Mouse (Mus musculus) limb, embryonic 15.5 days (tissue): ENCODE measurements at regions not wholly inside any gene's neighbourhood (a gene's known extent, or its start where the extent isn't known, plus 50 kb on each side); places are given as distances from the start of the nearest gene placed in this dataset.
A peak's percentile ranks its signal among the peaks of the same experiment; 100 is the strongest.

ENCODE experiments used
- ATAC-seq: fragments of 200-750 bp; cut with Nextera tagmentation; 2 replicates; pipeline ENCODE4 v1.8.0; 2017; ENCODE audit warnings: low read depth, moderate TSS enrichment; ENCODE audit not compliant: insufficient number of reproducible peaks, low FRiP score, low TSS enrichment
- H3K27ac ChIP-seq: fragments of 300-500 bp; sonication (generic); 2 replicates; pipeline ENCODE4 v1.5.1; 2015; ENCODE audit warnings: moderate library complexity, mild to moderate bottlenecking, inconsistent platforms
- H3K27me3 ChIP-seq: fragments of 300-500 bp; sonication (generic); 2 replicates; pipeline ENCODE4 v1.6.1; 2015; ENCODE audit warnings: inconsistent platforms
- H3K36me3 ChIP-seq: fragments of 300-500 bp; sonication (generic); 2 replicates; pipeline ENCODE4 v1.6.1; 2015; ENCODE audit warnings: inconsistent platforms
- H3K4me1 ChIP-seq: fragments of 300-500 bp; sonication (generic); 2 replicates; pipeline ENCODE4 v1.6.1; 2015; ENCODE audit warnings: inconsistent platforms
- H3K4me2 ChIP-seq: fragments of 300-500 bp; sonication (generic); 2 replicates; pipeline ENCODE4 v1.6.1; 2015; ENCODE audit warnings: mild to moderate bottlenecking, inconsistent platforms
- H3K4me3 ChIP-seq: fragments of 300-500 bp; sonication (generic); 2 replicates; pipeline ENCODE4 v1.5.1; 2015; ENCODE audit warnings: mild to moderate bottlenecking, inconsistent platforms
- H3K9ac ChIP-seq: fragments of 300-500 bp; sonication (generic); 2 replicates; pipeline ENCODE4 v1.6.1; 2015; ENCODE audit warnings: inconsistent platforms
- H3K9me3 ChIP-seq: fragments of 300-500 bp; sonication (generic); 2 replicates; pipeline ENCODE4 v1.6.1; 2016; ENCODE audit warnings: inconsistent platforms
- WGBS: fragments of 180-500 bp; shearing (Covaris S2); methylation state at CpG from one replicate; pipeline ENCODE4 v1.1.7; 2015; 5-methylcytosine and 5-hydroxymethylcytosine counted together

GRCm38 (mm10) chr6:140342881-140343280 lies 81.0 kb upstream of the Plekha5 start:
- Histone ChIP-seq H3K4me1 (peaks cover 5% of the 10 kb centered on the region), H3K4me3 (no peak overlapping the region), H3K9ac (no peak overlapping the region), H3K9me3 (no peaks in the 10 kb centered on the region), H3K27ac (no peak overlapping the region), H3K4me2 (no peak overlapping the region), H3K27me3 (no peaks in the 10 kb centered on the region), H3K36me3 (no peaks in the 10 kb centered on the region)
- ATAC-seq = no peak
- WGBS = 46% methylated on average over 1 of the region's 1 CpGs

- no peaks in the 10 kb centered on the region for H3K9me3 ChIP-seq
- ATAC-seq = no peak
- WGBS = 77% methylated on average over 13 of the region's 13 CpGs
- H3K4me2 ChIP-seq = no peak overlapping the region
- H3K4me3 ChIP-seq = no peak overlapping the region
- no peak overlapping the region for H3K9ac ChIP-seq
- H3K4me1 ChIP-seq = peaks cover 24% of the 10 kb centered on the region
- no peaks in the 10 kb centered on the region for H3K27me3 ChIP-seq
- H3K27ac ChIP-seq = no peak overlapping the region
- no peaks in the 10 kb centered on the region for H3K36me3 ChIP-seq
These were observed 84.1 kb upstream of the Plekha5 start for GRCm38 (mm10) chr6:140339731-140340130.

- no peak for ATAC-seq
These were observed 85.7 kb upstream of the Plekha5 start for GRCm38 (mm10) chr6:140337897-140338749.

GRCm38 (mm10) chr6:140337083-140337491 lies 86.8 kb upstream of the Plekha5 start:
- H3K9ac ChIP-seq = no peak overlapping the region
- no peak overlapping the region for H3K4me3 ChIP-seq

More at GRCm38 (mm10) chr6:140337897-140338749, 85.7 kb upstream of the Plekha5 start:
- H3K36me3 ChIP-seq = no peaks in the 10 kb centered on the region
- H3K27me3 ChIP-seq = no peaks in the 10 kb centered on the region
- H3K9me3 ChIP-seq = no peaks in the 10 kb centered on the region
- peaks cover 24% of the 10 kb centered on the region for H3K4me1 ChIP-seq
- H3K4me3 ChIP-seq = no peak overlapping the region
- no peak overlapping the region for H3K9ac ChIP-seq
- WGBS = 43% methylated on average over 19 of the region's 19 CpGs
- peak overlapping the region; percentile 68 for H3K27ac ChIP-seq
- 0 out of 2 replicates have a peak overlapping the region, but pooled peaks have one; percentile 19 for H3K4me2 ChIP-seq

GRCm38 (mm10) chr6:140336414-140336941 lies 87.4 kb upstream of the Plekha5 start:
- no peak for ATAC-seq
- Histone ChIP-seq H3K9me3 (no peaks in the 10 kb centered on the region), H3K9ac (no peak overlapping the region), H3K4me3 (0 out of 2 replicates have a peak overlapping the region, but pooled peaks have one; percentile 5), H3K36me3 (no peaks in the 10 kb centered on the region), H3K27me3 (no peaks in the 10 kb centered on the region), H3K4me1 (peaks cover 24% of the 10 kb centered on the region), H3K27ac (peak overlapping the region; percentile 75), H3K4me2 (peak overlapping the region; percentile 27)
- WGBS = 7% methylated on average over 13 of the region's 13 CpGs

More at GRCm38 (mm10) chr6:140337083-140337491, 86.8 kb upstream of the Plekha5 start:
- ATAC-seq = no peak
- peaks cover 24% of the 10 kb centered on the region for H3K4me1 ChIP-seq
- WGBS = 14% methylated on average over 3 of the region's 3 CpGs
- peak overlapping the region; percentile 75 for H3K27ac ChIP-seq
- no peaks in the 10 kb centered on the region for H3K36me3 ChIP-seq
- H3K4me2 ChIP-seq = no peak overlapping the region
- H3K27me3 ChIP-seq = no peaks in the 10 kb centered on the region
- no peaks in the 10 kb centered on the region for H3K9me3 ChIP-seq

GRCm38 (mm10) chr6:140333397-140333796 lies 90.5 kb upstream of the Plekha5 start:
- Histone ChIP-seq H3K27ac (no peak overlapping the region), H3K4me3 (no peak overlapping the region), H3K36me3 (no peaks in the 10 kb centered on the region), H3K9ac (no peak overlapping the region), H3K4me2 (no peak overlapping the region), H3K4me1 (peaks cover 24% of the 10 kb centered on the region), H3K9me3 (no peaks in the 10 kb centered on the region), H3K27me3 (no peaks in the 10 kb centered on the region)
- WGBS = 32% methylated on average over 3 of the region's 3 CpGs
- ATAC-seq = no peak

- Histone ChIP-seq H3K27ac (no peak overlapping the region), H3K9me3 (no peaks in the 10 kb centered on the region), H3K9ac (no peak overlapping the region), H3K27me3 (no peaks in the 10 kb centered on the region), H3K4me1 (no peaks in the 10 kb centered on the region; the same call in 1 of the 2 replicates), H3K4me2 (no peak overlapping the region), H3K4me3 (no peak overlapping the region), H3K36me3 (no peaks in the 10 kb centered on the region)
- ATAC-seq = no peak
- 95% methylated on average over 11 of the region's 11 CpGs for WGBS
These were observed 115.2 kb upstream of the Plekha5 start for GRCm38 (mm10) chr6:140308641-140309040.

GRCm38 (mm10) chr6:140306811-140307558 lies 116.9 kb upstream of the Plekha5 start:
- H3K4me1 ChIP-seq = no peaks in the 10 kb centered on the region; the same call in 1 of the 2 replicates
- WGBS = 79% methylated on average over 6 of the region's 6 CpGs
- no peaks in the 10 kb centered on the region for H3K27me3 ChIP-seq
- H3K36me3 ChIP-seq = no peaks in the 10 kb centered on the region
- no peak overlapping the region for H3K9ac ChIP-seq
- no peak for ATAC-seq
- H3K4me3 ChIP-seq = no peak overlapping the region
- H3K4me2 ChIP-seq = no peak overlapping the region
- H3K9me3 ChIP-seq = no peaks in the 10 kb centered on the region
- H3K27ac ChIP-seq = no peak overlapping the region

- WGBS = 53% methylated on average over 5 of the region's 5 CpGs
- H3K27me3 ChIP-seq = no peaks in the 10 kb centered on the region
- H3K27ac ChIP-seq = no peak overlapping the region
- ATAC-seq = no peak
- no peak overlapping the region for H3K4me2 ChIP-seq
- H3K4me3 ChIP-seq = no peak overlapping the region
- H3K36me3 ChIP-seq = no peaks in the 10 kb centered on the region
- no peaks in the 10 kb centered on the region; the same call in 1 of the 2 replicates for H3K4me1 ChIP-seq
- H3K9me3 ChIP-seq = no peaks in the 10 kb centered on the region
- no peak overlapping the region for H3K9ac ChIP-seq
These were observed 119.7 kb upstream of the Plekha5 start for GRCm38 (mm10) chr6:140304105-140304504.

GRCm38 (mm10) chr6:140300470-140301145 lies 123.2 kb upstream of the Plekha5 start:
- Histone ChIP-seq H3K4me2 (no peak overlapping the region), H3K27me3 (no peaks in the 10 kb centered on the region), H3K9ac (no peak overlapping the region), H3K36me3 (no peaks in the 10 kb centered on the region), H3K4me1 (no peaks in the 10 kb centered on the region; the same call in 1 of the 2 replicates), H3K9me3 (no peaks in the 10 kb centered on the region), H3K4me3 (no peak overlapping the region), H3K27ac (no peak overlapping the region)
- 49% methylated on average over 7 of the region's 7 CpGs for WGBS
- no peak for ATAC-seq

GRCm38 (mm10) chr6:140299653-140300052 lies 124.2 kb upstream of the Plekha5 start:
- no peaks in the 10 kb centered on the region for H3K36me3 ChIP-seq
- no peak overlapping the region for H3K4me2 ChIP-seq
- no peak overlapping the region for H3K9ac ChIP-seq
- no peaks in the 10 kb centered on the region; the same call in 1 of the 2 replicates for H3K4me1 ChIP-seq
- no peaks in the 10 kb centered on the region for H3K9me3 ChIP-seq
- H3K4me3 ChIP-seq = no peak overlapping the region
- no peak for ATAC-seq
- no peaks in the 10 kb centered on the region for H3K27me3 ChIP-seq
- 49% methylated on average over 7 of the region's 7 CpGs for WGBS
- H3K27ac ChIP-seq = no peak overlapping the region
